Mouse (Mus musculus): ENCODE measurements around the gene Igsf9.

DNA sequence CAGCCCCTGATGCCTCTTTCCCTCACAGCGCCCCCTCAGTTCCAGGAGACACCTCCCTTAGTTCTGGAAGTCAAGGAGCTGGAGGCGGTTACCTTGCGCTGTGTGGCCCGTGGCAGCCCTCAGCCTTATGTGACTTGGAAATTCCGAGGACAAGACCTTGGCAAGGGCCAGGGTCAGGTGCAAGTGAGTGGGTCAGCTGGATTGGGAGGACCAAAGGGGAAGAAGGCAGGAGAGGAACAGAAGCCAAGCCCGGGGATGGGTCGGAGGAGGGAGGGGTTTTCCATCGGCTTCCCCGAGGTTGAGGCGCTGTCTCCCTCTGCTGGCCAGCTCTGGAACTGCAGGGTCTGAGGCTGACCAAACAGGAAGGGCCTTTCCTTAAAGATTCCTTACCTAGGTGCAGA is 8.7 kb downstream of the Igsf9 start:
- no peak for TF ChIP-seq EP300 (IDR thresholded peaks at IDR 0.05; ENCODE audit: low read length)
- peak; percentile 95 to 97 for TF ChIP-seq CTCF (conservative IDR thresholded peaks at IDR 0.05 in 1 of 2, IDR thresholded peaks at IDR 0.05 in 1 of 2; ENCODE audit: low read depth in 2 of 2, low read length in 2 of 2)
- TF ChIP-seq MAX (IDR thresholded peaks at IDR 0.05; ENCODE audit: low read length) = no peak

Data from CH12.LX (cell line).